Mouse (Mus musculus) midbrain, embryonic 16.5 days (tissue): Measurements from ENCODE around the gene Cd2ap. TPM values are rescaled to one million over a fixed set of nuclear protein-coding genes. Genes with fewer than 3 reads are reported as not detected.

Source experiments
- ATAC-seq: fragments of 200-750 bp; cut with Nextera tagmentation; 2 replicates; pipeline ENCODE4 v1.8.0; 2017; ENCODE audit warnings: moderate TSS enrichment
- H3K27ac ChIP-seq: fragments of 300-500 bp; sonication (generic); 2 replicates; pipeline ENCODE4 v1.5.1; 2014; ENCODE audit warnings: mild to moderate bottlenecking, low read length, mixed read lengths
- H3K27me3 ChIP-seq: fragments of 300-500 bp; sonication (generic); 2 replicates; pipeline ENCODE4 v1.6.1; 2014; ENCODE audit warnings: low read depth, low read length, mixed read lengths; ENCODE audit not compliant: control insufficient read depth, insufficient read depth
- H3K36me3 ChIP-seq: fragments of 300-500 bp; sonication (generic); 2 replicates; pipeline ENCODE4 v1.6.1; 2014; ENCODE audit warnings: mild to moderate bottlenecking, low read length, moderate library complexity, mixed read lengths; ENCODE audit not compliant: control insufficient read depth, insufficient read depth
- H3K4me1 ChIP-seq: fragments of 300-500 bp; sonication (generic); 2 replicates; pipeline ENCODE4 v1.6.1; 2014; ENCODE audit warnings: mild to moderate bottlenecking, low read length, mixed read lengths; ENCODE audit not compliant: control insufficient read depth, insufficient read depth
- H3K4me2 ChIP-seq: fragments of 300-500 bp; sonication (generic); 2 replicates; pipeline ENCODE4 v1.6.1; 2014; ENCODE audit warnings: mild to moderate bottlenecking, low read length, mixed read lengths
- H3K4me3 ChIP-seq: fragments of 300-500 bp; sonication (generic); 2 replicates; pipeline ENCODE4 v1.5.1; 2014; ENCODE audit warnings: low read depth, mild to moderate bottlenecking, low read length, moderate library complexity, mixed read lengths
- H3K9ac ChIP-seq: fragments of 300-500 bp; sonication (generic); 2 replicates; pipeline ENCODE4 v1.6.1; 2014; ENCODE audit warnings: low read depth, low read length, mixed read lengths
- H3K9me3 ChIP-seq: fragments of 300-500 bp; sonication (generic); replicated peaks from 2 replicates; pipeline ENCODE4 v1.6.1; 2014; ENCODE audit warnings: mild to moderate bottlenecking, low read length, mixed read lengths; ENCODE audit not compliant: control insufficient read depth, poor library complexity, severe bottlenecking
- WGBS: fragments of 180-500 bp; shearing (Covaris S2); extraction: QIAGEN DNeasy Blood & Tissue Kit; methylation state at CpG from one replicate; pipeline ENCODE4 v1.1.7; 2014; 5-methylcytosine and 5-hydroxymethylcytosine counted together
- polyA plus RNA-seq: library from polyadenylated mRNA; unstranded; fragments of >200 nt; fragmentation: Nextera tagmentation; extraction: Ambion mirVana; gene quantifications from 2 replicates; pipeline ENCODE4 v1.2.1, GENCODE M21; 2015

Cd2ap gene
- polyA plus RNA-seq, 1 experiment from 2014 or later = 6.5 TPM

DNA sequence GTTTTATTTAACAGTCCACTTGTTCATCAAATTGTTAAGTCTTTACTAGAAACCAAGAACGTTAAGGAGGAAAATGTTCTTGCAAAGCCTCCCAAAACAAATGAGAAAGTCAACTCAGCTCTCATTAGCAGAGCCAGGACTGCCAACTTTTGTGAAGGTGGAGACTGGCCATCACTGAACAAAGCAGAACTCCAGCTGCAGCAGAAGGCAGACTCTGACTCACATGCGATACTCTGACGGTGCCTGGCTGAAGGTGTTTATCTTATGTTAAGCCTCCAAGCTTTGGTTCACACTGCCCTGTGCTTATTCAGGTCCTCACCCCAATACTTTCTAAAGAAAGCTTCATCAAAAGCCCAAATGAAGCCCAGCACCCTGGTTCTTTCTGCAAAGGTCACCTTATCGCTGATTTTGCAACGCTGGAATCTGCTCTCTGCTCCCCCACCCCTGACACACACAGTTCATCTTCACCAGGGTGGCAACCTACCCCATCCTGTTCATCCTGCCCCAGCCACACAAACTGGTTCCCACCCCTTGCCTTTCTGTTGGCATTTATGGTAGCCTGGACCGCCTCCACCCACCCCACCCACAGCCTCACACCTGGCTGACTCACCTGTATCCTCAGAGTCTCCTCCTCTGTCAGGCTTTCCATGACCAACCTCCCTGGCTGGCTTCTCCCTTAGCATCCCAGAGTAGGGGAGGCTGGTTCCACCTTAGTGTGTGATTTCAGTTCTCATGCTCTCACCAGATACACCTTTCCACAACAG lies 130.6 kb downstream of the Cd2ap start:
- WGBS = 82% methylated on average over 6 of the region's 6 CpGs
- no peak overlapping the region for H3K4me2 ChIP-seq

More for the DNA sequence above, 130.6 kb downstream of the Cd2ap start:
- Histone ChIP-seq H3K36me3 (no peaks in the 10 kb centered on the region), H3K27ac (no peak overlapping the region), H3K9me3 (no peaks in the 10 kb centered on the region), H3K27me3 (no peaks in the 10 kb centered on the region), H3K4me1 (no peaks in the 10 kb centered on the region), H3K4me3 (no peak overlapping the region), H3K9ac (no peak overlapping the region)
- no peak for ATAC-seq

Other genes with a start within 250 kb of the Cd2ap start
- 0.27 and 0.36 TPM in 2 replicates for gene Adgrf4, start 184.4 kb downstream of the Cd2ap start, polyA plus RNA-seq
- 0.12 and 0.19 TPM in 2 replicates for gene Adgrf2, start 134.5 kb downstream of the Cd2ap start, polyA plus RNA-seq
- gene Tnfrsf21, start 139.9 kb upstream of the Cd2ap start, polyA plus RNA-seq = 71.6 and 74.6 TPM in 2 replicates